Comparison of ENCODE assay signal across 8 mouse cellular contexts in genomic region chr12:71014845-71015362, GRCm38 (mm10). TPM values are rescaled to one million over a fixed set of nuclear protein-coding genes. Genes with fewer than 3 reads are reported as not detected.
DNase-seq lines count a peak whose midpoint lies in the region; ATAC-seq and TF ChIP-seq lines count a peak whose summit lies in the region.

No protein-coding gene starts in this region.

- no peak; the same call in 1 of the 2 replicates for TF ChIP-seq CTCF in forebrain, postnatal 0 days (IDR thresholded peaks at IDR 0.05; ENCODE audit: low read depth)

- 1% methylated on average over 30 of the region's 32 CpGs for WGBS in neural tube, embryonic 11.5 days
- WGBS in forebrain, postnatal 0 days = under 1% methylated on average over 31 of the region's 32 CpGs
- 1% methylated on average over 31 of the region's 32 CpGs for WGBS in neural tube, embryonic 14.5 days

- no peak for ATAC-seq in neural tube, embryonic 11.5 days (ENCODE audit: insufficient read depth, low FRiP score, low TSS enrichment)
- peak; percentile 57 for ATAC-seq in forebrain, postnatal 0 days
- ATAC-seq in neural tube, embryonic 14.5 days (ENCODE audit: low read depth) = peak; percentile 67; the same call in 1 of the 2 replicates

- peak overlapping the region; percentile 78 for H3K9ac ChIP-seq in neural tube, embryonic 11.5 days (ENCODE audit: low read length)
- peak overlapping the region; percentile 75 for H3K9ac ChIP-seq in forebrain, postnatal 0 days
- peak overlapping the region; percentile 75 for H3K9ac ChIP-seq in neural tube, embryonic 14.5 days (replicated peaks; ENCODE audit: low read depth, low read length)

- H3K36me3 ChIP-seq in neural tube, embryonic 11.5 days (ENCODE audit: control insufficient read depth, insufficient read depth, low read length) = peaks cover 4% of the 10 kb centered on the region
- H3K36me3 ChIP-seq in forebrain, postnatal 0 days (ENCODE audit: insufficient read depth) = peaks cover 7% of the 10 kb centered on the region; the same call in 1 of the 2 replicates
- H3K36me3 ChIP-seq in neural tube, embryonic 14.5 days (ENCODE audit: control insufficient read depth, insufficient read depth, low read length) = peaks cover 14% of the 10 kb centered on the region

- H3K27me3 ChIP-seq in neural tube, embryonic 11.5 days (ENCODE audit: control insufficient read depth, insufficient read depth, low read length) = no peaks in the 10 kb centered on the region
- no peaks in the 10 kb centered on the region for H3K27me3 ChIP-seq in forebrain, postnatal 0 days (ENCODE audit: insufficient read depth, low read length)
- H3K27me3 ChIP-seq in neural tube, embryonic 14.5 days (ENCODE audit: control insufficient read depth, insufficient read depth, low read length) = no peaks in the 10 kb centered on the region

- peak overlapping the region; percentile 92 for H3K27ac ChIP-seq in neural tube, embryonic 11.5 days (ENCODE audit: low read depth, low read length)
- H3K27ac ChIP-seq in forebrain, postnatal 0 days (ENCODE audit: low read depth, low read length) = peak overlapping the region; percentile 96
- peak overlapping the region; percentile 96 for H3K27ac ChIP-seq in neural tube, embryonic 14.5 days (ENCODE audit: low read depth, low read length)

- H3K9me3 ChIP-seq in neural tube, embryonic 11.5 days (ENCODE audit: control insufficient read depth, low read length) = no peaks in the 10 kb centered on the region
- no peaks in the 10 kb centered on the region for H3K9me3 ChIP-seq in forebrain, postnatal 0 days (ENCODE audit: low read length)
- H3K9me3 ChIP-seq in neural tube, embryonic 14.5 days (ENCODE audit: control insufficient read depth, low read length) = no peaks in the 10 kb centered on the region

- peak overlapping the region; percentile 69 for H3K4me3 ChIP-seq in neural tube, embryonic 11.5 days (ENCODE audit: low read depth, low read length)
- H3K4me3 ChIP-seq in forebrain, postnatal 0 days (ENCODE audit: low read depth, low read length) = peak overlapping the region; percentile 62
- peak overlapping the region; percentile 58 for H3K4me3 ChIP-seq in neural tube, embryonic 14.5 days (ENCODE audit: low read depth, low read length)

- peaks cover 13% of the 10 kb centered on the region for H3K4me1 ChIP-seq in neural tube, embryonic 11.5 days (ENCODE audit: control insufficient read depth, insufficient read depth, low read length)
- H3K4me1 ChIP-seq in forebrain, postnatal 0 days (ENCODE audit: insufficient read depth) = peaks cover 17% of the 10 kb centered on the region
- peaks cover 23% of the 10 kb centered on the region for H3K4me1 ChIP-seq in neural tube, embryonic 14.5 days (ENCODE audit: control insufficient read depth, insufficient read depth, low read length)

- peak; percentile 58 for DNase-seq in cerebellum, adult 9-10 months
- no peak for DNase-seq in cerebellum, postnatal 14 days
- DNase-seq in neural tube, embryonic 11.5 days (ENCODE audit: low spot score) = no peak
- DNase-seq in neural tube, embryonic 10.5 days (ENCODE audit: extremely low spot score, low spot score) = no peak
- peak; percentile 49 for DNase-seq in forebrain, postnatal 0 days
- DNase-seq in liver = peak; percentile 80
- no peak for DNase-seq in spleen, postnatal 4 days (ENCODE audit: low spot score in 2 of 2)

- H3K4me2 ChIP-seq in neural tube, embryonic 11.5 days (ENCODE audit: low read depth) = peak overlapping the region; percentile 72
- H3K4me2 ChIP-seq in forebrain, postnatal 0 days (ENCODE audit: low read depth) = peak overlapping the region; percentile 64
- peak overlapping the region; percentile 56 for H3K4me2 ChIP-seq in neural tube, embryonic 14.5 days (ENCODE audit: low read depth, low read length)

RNA-seq across cellular contexts. Expression of gene Arid4a, which starts 0.9 kb away (rescaled TPM):
- 32.6 and 34.4 TPM in 2 replicates for polyA plus RNA-seq in neural tube, embryonic 11.5 days (2014; fragmentation: Nextera tagmentation; extraction: Ambion mirVana)
- total RNA-seq in forebrain, postnatal 0 days (2014; rRNA removed) = 15.6 and 17.9 TPM in 2 replicates
- 27.4 and 38.2 TPM in 2 replicates for polyA plus RNA-seq in forebrain, postnatal 0 days (2015; fragmentation: Nextera tagmentation; extraction: Ambion mirVana)
- polyA plus RNA-seq in neural tube, embryonic 14.5 days (2014; fragmentation: Nextera tagmentation; extraction: Ambion mirVana) = 44.9 and 45.0 TPM in 2 replicates

RNA-seq across cellular contexts. Expression of gene Psma3, which starts 40.5 kb away (rescaled TPM):
- polyA plus RNA-seq in neural tube, embryonic 11.5 days (2014; fragmentation: Nextera tagmentation; extraction: Ambion mirVana) = 640 and 649 TPM in 2 replicates
- 207 and 225 TPM in 2 replicates for total RNA-seq in forebrain, postnatal 0 days (2014; rRNA removed)
- polyA plus RNA-seq in forebrain, postnatal 0 days (2015; fragmentation: Nextera tagmentation; extraction: Ambion mirVana) = 605 and 698 TPM in 2 replicates
- 542 and 609 TPM in 2 replicates for polyA plus RNA-seq in neural tube, embryonic 14.5 days (2014; fragmentation: Nextera tagmentation; extraction: Ambion mirVana)

Comparison
In these comparisons a context has a peak if more than half of its experiments do, and no peak if none do; other contexts are left out.
1. DNase-seq: peak in cerebellum, adult 9-10 months (single experiment), forebrain, postnatal 0 days (single experiment) and liver (single experiment); none in cerebellum, postnatal 14 days (0 of 2), neural tube, embryonic 11.5 days (single experiment), neural tube, embryonic 10.5 days (single experiment) and spleen, postnatal 4 days (0 of 2).
2. Peak in every context shown above with its lines, with median percentiles within 50 percentile points of each other: H3K27ac ChIP-seq, H3K4me2 ChIP-seq, H3K4me3 ChIP-seq and H3K9ac ChIP-seq.